Mouse (Mus musculus): Measurements from ENCODE around the gene Glyctk.
"Not testable (repeated sequence)": the region's sequence is repeated elsewhere in the genome, so short reads cannot be mapped to it uniquely, and the experiment has no call there.

The Glyctk gene

DNA sequence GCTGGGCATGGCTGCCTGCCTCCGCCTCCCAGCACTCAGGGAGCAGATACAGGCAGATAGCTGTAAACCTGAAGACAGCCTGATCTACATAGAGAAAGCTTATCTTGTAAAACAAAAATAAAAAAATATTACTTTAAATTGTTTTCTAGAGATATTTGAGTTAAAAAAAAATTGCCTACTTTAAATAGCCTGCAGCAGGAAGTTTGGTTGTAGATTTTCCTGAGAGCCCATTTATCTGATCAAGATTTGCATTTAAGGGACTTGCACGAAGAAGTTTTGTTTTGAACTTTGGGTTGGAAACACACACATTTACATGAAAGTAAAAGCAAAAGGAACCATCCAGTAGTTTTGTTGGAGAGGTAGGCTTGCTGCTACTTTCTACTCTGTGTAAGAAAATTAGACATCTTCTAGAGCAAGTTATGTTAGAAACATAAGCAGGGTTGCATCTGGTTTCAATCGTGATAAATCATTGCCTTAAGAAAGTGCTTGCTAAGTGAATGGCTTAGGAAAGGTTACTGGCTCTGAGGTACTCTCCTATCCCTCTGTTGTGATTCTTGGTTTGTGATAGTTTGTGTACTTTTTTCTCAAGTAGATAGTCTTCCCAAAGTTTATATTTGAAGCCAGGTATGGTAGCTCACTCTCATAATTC, 17.7 kb upstream of the Glyctk start:
- no peak for DNase-seq

DNA sequence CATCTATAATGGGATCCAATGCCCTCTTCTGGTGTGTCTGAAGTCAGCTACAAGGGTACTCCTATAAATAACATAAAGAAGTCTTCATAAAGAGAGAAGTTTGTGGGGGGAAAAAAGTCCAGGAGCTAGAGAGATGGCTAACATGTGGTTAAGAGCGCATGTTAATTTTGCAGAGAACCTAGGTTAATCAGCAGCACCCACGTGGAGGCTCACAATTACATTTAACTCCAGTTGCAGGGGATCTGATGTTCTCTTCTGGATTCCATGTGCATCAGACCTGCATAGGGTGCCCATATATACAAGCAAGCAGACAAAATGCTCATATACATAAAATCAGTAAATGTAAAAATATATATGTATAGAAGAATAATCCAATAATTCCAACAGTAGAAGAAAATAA, 15.4 kb upstream of the Glyctk start:
- DNase-seq, result no peak

DNA sequence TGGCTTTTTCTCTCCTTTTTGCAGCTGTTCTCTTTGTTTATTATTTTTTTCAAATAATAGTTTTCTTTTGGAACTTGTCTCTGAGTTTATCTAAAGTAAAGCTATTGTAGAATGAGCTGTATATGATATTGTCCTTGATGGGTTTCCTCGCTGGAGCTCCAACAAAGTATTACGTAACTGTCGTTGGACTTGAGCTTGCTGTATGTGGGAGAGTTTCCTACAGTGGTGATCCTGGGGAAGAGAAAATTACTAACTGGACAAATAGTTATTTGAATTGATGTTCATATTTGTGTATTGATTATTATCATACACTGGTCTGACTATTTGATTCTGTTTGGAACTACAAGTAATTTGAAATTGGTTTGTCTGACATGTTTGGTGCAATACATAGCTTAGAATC, 14.6 kb upstream of the Glyctk start:
- DNase-seq, result no peak

DNA sequence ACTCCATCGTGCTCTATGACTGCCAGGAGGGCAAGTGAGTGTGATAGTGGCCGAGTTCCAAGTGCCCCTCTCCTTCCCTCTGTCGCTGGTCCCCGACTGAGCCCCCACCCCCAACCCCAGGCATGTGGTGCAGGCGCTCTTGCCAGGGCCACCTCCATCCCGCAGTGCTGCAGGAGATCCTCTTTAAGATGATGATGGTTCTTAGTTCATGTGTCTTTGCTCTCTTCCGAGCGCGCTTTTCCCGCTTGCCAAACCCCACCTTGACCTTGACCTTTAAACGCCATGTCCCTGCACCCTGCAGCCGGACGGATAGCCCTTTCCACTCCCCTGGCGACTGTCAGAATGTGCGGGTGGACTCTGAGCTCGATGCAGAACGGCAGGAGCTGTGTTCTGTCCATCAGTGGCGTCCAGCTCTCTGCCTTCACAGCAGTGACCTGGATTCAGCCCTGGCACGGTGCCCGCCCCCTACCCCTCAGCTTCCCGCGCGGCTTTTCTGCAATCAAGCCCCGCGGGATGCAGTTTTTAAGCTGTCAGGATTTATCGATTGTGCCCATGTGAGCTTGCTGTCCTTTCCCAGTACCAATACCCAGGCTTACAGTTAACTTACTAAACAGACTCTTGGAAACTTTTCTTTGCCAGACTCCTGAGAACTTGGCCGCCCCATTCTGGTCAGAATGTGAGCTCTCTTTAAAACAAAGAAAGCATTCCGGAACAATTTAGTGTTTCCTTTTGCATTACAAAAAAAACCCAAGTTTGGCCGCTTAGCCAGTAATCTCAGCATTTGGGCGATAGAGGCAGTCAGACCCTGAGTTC, 13.6 kb upstream of the Glyctk start:
- DNase-seq, result peak in 1 of 2 experiments; percentile 46

DNA sequence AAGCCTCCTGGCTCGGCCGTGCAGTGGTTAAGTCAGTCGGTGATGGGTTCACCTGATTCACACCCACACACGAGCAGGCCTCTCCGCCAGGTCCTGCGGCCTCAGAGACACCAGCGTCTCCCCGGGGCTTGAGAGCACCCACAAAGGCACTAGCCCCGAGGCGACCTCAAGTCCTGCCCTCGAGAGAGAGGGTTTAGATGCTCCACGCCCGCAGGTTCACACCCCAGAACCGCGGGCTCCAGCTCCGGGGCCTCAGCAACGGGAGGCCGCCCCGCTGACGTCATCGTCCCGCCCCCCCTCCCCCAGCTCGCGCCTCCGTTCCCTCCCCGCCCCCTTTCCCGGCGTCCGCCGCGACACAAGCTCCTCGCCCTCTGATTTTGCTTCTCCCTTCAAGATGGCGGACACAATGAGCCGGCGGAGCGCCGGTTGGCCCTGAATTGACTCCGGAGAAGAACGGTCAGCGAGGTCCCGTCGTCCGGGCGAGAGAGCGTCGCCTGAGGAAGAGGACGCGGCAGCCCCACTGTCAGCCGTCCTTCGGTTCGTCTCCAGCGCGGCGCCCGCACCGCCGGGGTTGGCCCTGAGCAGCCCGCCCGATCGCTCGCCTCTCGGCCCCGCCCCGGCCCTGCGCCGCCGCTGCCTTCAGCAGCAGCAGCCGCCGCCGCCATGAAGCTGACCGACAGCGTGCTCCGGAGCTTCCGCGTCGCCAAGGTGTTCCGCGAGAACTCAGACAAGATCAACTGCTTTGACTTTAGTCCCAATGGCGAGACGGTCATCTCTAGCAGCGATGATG, 12.8 kb upstream of the Glyctk start, which contains the start of gene Wdr82:
Wdr82 (plus strand) TSS at position 373 of the 790 bp plus-strand sequence.
- DNase-seq, result peak; percentile 85 to 86

DNA sequence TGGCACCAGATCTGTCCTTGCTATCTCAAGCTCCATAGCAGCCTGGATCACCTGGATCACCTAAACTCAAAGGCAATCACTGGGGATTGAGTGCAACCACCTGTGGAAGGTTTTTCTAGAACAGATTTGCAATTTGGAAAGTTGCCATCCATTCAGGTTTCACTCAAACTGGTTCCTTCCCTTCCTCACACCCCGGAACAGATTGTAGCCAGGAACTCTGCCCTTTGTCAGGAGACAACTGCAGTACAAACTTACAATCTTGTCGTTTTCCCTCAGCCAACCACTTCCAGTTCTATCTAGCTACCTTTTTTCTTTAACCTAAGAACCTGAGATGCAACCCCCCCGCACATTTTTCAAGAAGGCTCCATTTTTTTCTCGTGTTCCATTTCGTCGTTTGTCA, 12.0 kb upstream of the Glyctk start:
- no peak for DNase-seq

DNA sequence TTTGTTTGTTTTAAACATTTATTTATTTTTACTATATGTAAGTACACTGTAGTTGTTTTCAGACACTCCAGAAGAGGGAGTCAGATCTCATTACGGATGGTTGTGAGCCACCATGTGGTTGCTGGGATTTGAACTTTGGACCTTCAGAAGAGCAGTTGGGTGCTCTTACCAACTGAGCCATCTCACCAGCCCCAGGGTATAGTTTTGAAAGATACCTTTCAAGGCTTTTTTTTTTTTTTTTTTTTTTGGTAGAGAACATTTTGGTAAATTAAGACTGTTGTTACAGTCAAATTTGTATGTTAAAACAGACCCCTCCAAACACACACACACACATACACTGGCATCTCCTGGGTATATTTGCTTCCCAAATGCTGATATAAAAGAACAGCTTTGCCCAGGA, 11.1 kb upstream of the Glyctk start:
- not testable (repeated sequence) for DNase-seq

DNA sequence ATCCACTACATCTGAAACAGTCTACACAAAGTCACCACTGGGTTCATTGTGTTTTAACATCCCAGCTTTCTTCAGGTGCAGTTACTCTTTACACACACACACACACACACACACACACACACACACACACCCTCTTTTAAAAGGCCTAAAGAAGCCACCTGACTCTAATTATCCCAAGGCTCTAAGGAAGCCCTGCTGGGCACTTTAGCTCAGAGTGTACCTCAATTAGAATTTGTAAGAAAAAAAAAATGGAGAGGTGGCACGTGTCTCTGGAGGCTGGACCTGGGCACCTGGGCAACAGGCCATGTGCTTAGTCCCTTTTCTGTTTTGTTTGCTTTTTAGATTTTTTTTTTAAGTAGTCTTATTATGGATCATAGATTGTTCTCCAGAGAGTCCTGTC, 9.8 kb upstream of the Glyctk start:
- DNase-seq, result no peak

DNA sequence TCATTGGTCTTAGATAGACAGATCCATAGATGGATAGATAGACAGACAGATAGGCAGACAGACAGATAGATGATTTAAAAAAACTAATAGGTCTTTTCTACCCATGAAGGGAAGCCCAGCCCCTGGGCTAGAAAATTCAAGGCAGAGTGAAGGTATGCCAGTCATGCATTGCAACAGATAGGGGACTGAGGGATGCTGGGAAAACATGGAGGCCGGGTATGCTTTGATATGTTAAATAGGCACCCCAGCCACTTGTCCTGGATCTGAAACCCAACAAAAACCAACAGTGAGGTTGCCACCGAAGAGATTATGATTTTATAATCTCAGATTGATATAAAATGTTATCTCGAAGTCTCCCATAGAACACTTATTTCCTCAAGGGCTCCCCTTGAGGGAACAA, 9.3 kb upstream of the Glyctk start:
- DNase-seq, result no peak

DNA sequence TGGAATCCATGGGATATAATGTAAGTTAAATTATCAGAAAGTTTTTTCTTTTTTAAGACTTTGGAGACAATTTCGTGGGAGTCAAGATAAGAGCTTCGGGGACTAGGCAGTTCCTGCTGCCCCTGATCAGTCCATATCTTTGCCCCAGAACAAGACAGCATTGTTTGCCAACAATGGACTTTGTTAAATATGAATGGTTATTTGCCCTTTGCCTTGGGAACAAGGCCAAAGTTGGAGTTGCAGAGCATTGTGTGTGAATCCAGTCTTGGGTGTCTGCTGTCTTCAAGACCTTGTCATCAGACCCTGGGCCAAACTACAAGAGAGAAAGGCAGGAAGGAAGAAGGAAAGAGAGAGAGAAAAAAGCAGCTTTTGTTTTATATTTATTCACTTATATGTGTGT, 8.8 kb upstream of the Glyctk start:
- DNase-seq, result no peak

DNA sequence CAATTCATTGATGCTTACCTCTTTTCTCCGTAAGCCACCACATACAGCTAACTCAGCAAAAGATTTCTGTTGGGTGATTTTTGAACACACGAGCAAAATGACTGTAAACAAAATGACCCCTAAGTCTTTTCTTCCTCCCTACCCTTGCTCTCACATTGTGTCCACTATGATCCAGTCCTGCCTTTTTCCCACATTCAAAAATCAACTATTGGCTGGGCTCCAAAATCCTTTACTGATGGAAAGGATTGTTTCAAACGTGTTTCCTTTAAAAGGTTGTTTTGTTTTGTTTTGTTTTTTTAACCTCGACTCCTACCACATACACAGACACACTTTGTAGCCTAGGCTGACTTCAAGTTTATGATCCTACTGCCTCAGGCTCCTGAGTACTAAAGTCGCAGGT, 2.5 kb upstream of the Glyctk start:
- no peak for DNase-seq

DNA sequence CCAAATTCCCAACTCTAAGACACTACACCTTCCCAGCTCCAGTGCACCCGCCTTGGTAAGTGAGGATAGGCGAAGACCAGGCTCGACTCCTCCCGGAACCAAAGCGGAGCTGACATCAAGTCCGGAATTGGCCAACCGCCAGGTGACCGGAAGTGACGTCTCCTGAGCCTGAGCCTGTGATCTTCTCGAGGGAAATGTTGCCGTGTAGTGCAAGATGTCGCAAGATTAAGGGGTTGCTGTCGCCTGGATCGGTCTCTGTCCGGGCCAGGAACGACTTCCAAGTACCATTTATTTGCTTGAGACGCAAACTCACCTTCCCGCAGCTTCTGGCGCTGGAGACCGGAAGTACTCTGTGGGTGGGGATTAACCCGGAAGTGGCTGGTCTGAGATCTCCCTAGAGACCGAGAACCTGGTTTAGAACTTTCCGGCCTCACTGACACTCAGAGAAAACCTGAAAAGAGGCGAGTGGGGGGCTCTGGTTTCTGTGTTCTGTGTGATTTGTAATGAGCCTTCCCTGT, 1.9 kb upstream of the Glyctk start:
- DNase-seq, result peak; percentile 83 to 91

DNA sequence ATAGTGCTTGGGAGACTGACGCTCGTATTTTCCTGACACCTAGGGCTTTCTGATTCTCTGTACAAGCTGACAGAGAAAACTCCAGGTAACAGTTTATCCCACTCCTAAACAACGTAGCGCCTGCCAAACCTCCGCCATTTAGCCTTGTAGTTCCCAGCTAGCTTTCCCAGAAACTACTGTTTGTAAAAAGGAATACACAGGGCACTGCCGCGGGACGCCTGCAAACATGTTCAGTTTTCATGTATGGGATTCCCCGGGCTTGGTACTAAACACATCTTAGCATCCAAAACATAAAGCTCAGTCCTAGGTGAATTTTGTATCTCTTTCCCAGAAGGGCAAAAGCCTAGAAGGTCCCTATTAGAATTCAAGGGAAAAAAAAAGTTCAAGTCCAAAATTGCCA, 1.3 kb upstream of the Glyctk start:
- no peak for DNase-seq

DNA sequence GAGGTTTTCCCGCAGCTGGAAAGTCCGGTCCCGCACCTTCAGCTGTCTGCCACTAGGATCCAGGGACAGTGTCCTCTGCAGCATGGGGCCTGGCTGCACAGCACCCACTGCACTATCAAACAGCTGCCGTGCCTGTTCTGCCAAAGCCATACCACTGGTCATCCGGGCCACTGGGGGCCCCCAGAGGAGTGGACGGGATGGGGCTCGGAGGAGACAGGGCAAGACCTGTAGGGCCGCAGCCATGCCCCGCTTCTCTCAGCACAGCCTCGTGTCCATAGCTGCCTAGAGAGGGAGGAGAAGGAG, 364 bp downstream of the Glyctk start:
- no peak for DNase-seq

DNA sequence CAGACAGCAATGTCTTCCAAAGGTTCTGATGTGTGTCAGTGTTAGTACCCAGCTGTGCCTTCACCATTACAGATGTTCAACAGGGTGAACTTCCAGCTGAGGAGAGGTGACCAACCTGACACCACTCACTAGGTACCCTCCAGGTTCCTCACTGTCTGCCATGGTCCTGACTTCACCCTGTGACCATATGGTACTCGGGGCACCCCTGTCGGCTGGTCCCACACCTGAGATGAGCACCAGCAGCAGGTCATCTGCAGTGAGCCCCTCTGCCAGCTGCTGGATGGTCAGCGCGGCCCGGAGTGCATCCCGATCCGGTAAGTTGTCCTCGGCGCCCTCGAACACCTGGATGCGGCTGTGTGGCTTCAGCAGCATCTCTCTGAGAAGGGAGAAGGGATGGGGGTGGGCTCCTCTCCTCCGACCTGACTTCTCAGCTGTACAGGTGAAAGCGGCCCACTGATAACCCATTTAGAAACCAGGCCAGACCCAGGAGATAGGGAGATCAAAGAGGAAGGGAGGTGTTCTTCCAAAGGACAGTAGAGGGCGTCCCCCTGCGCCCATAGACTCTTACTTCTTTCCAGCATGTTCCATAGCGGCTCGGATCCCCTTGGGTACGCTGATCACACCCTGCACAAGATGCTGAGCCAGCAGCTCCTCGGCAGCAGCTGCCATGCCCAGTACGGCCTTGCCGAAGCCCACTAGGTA, 866 bp downstream of the Glyctk start:
- DNase-seq, result no peak

DNA sequence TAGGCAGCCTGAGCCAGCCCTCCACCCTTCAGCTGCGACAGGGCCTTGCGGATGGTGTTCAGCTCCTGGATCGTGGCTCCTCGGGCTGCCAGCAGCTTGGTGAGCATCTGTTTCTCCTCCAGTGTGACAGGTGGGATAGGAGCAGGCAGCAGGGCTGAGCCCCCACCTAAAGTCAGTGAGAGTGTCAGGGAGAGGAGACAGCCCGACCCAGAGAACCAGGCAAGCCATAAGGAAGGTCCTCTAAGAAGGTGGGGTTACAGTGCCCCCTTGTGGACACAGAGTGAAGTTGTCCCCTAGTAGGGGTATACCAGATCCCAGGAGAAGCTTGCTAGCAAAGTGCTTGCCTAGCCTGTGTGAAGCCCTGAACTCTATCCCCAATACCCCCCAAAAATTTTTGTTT, 1.5 kb downstream of the Glyctk start:
- peak; percentile 14 to 33 for DNase-seq

DNA sequence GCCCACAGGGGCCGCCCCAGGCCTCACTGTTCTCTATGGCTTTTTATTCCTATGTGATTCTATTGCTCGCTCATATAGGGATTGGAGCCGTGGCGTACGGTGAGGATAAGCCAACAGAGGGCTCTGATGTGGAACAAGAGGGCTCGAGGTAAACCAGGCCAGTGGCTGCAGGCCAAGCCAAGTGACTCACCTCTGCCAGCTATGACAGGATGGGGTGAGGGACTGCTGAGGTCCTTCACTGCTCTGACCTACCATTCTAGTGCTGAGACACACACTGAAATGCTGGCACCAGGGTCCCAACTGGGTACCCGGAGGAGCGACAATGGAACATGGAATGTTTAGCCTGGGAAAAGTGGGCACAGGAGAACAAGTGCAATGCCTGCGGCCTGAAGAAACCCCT, 3.8 kb downstream of the Glyctk start:
- no peak for DNase-seq

DNA sequence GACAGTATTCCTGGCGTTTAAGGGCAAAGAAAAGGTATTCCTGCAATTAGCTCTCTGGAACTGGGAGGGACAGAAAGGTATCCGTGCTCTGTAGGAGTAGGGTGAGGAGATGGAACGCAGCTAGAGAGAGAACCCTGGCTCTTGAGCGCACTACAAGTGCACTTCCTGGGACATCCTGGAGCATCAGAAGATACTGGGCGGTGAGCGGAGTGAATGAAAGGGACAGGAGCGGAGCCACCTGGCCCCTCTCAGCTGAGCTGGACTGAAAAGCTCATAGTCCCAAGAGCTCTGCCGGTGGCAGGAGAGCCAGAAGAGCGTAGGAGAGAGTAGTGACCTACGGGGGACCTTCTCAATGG, 8.6 kb downstream of the Glyctk start:
- no peak for DNase-seq

DNA sequence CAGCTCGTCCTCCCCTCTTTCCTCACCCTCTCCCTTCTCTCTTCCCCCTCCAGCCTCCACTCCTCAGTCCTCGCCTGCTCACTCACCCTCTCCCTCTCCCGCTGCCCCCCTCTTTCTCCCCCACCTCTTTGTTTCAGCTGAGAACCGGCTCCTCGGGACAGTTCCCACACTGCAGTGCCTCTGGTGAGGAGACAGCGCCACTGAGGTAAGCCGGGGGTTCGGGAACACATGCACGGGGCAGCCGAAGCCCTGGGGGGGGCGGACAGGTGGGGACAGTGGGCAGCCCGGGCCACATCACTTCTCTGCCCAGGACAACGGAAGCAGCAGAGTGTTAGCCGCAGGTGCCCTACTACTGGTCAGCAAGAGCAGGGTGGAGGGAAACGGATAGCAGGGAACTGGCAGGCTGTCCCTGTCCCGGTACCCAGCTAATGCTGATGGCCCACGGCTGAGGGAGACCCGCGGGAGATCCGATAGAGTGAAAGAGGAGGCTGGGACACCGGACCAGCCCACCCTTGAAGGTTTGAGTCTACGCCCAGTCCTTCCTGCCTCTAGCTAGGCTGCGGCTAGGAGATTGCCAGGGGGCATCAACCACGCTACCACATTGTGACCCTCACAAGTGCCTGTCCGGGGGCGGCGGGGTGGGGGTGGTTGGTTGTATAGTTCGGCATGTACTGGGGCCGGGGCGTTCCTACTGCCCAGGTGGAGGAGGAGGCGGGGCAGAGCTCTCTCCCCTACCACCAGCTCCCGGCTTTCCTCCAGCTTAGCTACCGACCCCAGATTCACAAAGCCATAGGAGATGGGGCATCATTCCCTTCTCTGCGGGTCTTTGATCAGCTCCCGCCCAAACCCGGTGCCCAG, 9.2 kb downstream of the Glyctk start:
- no peak for DNase-seq

DNA sequence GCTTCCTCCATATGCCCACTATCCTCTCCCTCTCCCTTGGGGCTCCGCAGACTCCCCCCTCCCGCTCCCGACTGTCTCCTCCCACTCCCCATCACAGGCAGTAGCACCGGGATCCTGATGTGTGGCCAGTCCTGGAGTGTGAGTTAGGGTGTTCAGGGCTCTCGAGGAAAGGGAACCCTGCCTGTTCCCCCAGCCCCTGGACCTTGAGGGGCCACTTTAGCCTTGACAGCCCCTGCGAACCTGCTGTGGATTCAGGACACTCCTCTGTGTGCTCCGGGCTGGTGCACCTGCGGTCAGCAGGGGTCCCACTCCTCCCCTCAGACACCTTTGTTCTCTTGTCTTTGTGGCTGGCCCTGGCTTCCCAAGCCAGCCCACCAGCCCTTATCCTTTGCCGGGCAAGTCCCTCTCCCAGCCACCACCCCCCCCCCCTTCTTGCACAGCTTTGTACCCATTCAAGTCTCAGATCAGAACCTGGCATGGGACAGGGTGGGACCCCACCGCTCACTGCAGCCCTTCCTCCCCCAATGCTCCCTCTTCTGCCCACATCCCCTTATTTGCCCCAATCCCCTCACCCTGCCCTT, 10.0 kb downstream of the Glyctk start:
- DNase-seq, result no peak

DNA sequence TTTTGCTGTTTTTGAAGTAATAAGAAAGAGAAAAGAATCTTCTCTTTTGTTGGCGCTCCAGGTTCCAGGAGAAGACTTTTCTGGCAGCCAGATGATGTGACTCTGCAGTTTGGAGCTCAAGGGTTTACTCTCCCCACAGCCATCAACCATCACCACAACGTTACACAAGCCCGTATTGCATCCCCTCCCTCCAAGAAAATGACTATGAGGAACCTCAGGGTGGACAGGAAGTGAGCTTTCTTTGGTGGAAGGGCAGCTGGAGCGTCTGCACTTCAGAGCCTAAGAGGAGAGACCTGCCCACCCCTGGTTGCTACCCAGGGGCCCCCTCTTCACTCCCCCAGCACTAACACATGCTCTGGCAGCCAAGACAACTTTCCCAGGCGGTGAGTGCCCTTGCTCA, 10.7 kb downstream of the Glyctk start:
- DNase-seq, result no peak

DNA sequence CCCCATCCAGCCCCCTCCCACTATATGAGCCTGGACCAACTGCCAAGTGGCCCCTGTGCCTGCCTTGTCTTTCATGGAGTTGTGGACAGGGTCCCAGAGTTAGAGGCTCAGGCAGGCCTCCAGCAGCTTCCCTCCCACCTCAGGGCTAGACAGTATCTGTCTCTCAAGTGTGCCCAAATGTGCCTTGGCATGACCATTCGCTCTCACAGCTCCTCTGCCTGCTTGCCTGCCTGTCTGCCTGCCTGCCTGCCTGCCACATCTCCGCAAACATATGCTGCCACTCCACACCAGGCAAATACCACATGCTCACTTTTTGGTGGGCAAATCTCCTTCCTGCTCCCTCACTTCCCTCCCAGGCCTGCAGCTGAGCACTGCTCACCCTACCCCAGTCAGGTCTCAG, 12.4 kb downstream of the Glyctk start:
- DNase-seq, result no peak

Data from spleen, adult 18-20 months (tissue).